Mouse (Mus musculus) forebrain, postnatal 0 days (tissue): ENCODE data around the gene Fbxo42. TPM values are rescaled to one million over a fixed set of nuclear protein-coding genes. Genes with fewer than 3 reads are reported as not detected.

Experiments used
- ATAC-seq: fragments of 200-750 bp; cut with Nextera tagmentation; 2 replicates; pipeline ENCODE4 v1.8.0; 2017; ENCODE audit warnings: mild to moderate bottlenecking, moderate library complexity
- DNase-seq: peaks from one replicate; pipeline ENCODE4 v3.0.0-alpha.2; 2015
- H3K27ac ChIP-seq: fragments of 300-500 bp; sonication (generic); 2 replicates; pipeline ENCODE4 v1.5.1; 2014; ENCODE audit warnings: low read depth, mild to moderate bottlenecking, antibody characterized with exemption, low read length, moderate library complexity, mixed read lengths
- H3K27me3 ChIP-seq: fragments of 300-500 bp; sonication (generic); 2 replicates; pipeline ENCODE4 v1.6.1; 2014; ENCODE audit warnings: mild to moderate bottlenecking, low read length, mixed read lengths; ENCODE audit not compliant: insufficient read depth
- H3K36me3 ChIP-seq: fragments of 300-500 bp; sonication (generic); 2 replicates; pipeline ENCODE4 v1.6.1; 2014; ENCODE audit warnings: mild to moderate bottlenecking, moderate library complexity; ENCODE audit not compliant: insufficient read depth
- H3K4me1 ChIP-seq: fragments of 300-500 bp; sonication (generic); 2 replicates; pipeline ENCODE4 v1.6.1; 2014; ENCODE audit warnings: antibody characterized with exemption; ENCODE audit not compliant: insufficient read depth
- H3K4me2 ChIP-seq: fragments of 300-500 bp; sonication (generic); 2 replicates; pipeline ENCODE4 v1.6.1; 2014; ENCODE audit warnings: low read depth, mild to moderate bottlenecking, moderate library complexity
- H3K4me3 ChIP-seq: fragments of 300-500 bp; sonication (generic); 2 replicates; pipeline ENCODE4 v1.5.1; 2014; ENCODE audit warnings: low read depth, low read length, mixed read lengths
- H3K9ac ChIP-seq: fragments of 300-500 bp; sonication (generic); 2 replicates; pipeline ENCODE4 v1.6.1; 2014; ENCODE audit warnings: mild to moderate bottlenecking
- H3K9me3 ChIP-seq: fragments of 300-500 bp; sonication (generic); 2 replicates; pipeline ENCODE4 v1.6.1; 2016; ENCODE audit warnings: low read length
- CTCF ChIP-seq: sonication (generic); IDR thresholded peaks from 2 replicates; pipeline ENCODE4 v1.5.1; 2016; ENCODE audit warnings: antibody characterized with exemption, control low read depth, low read depth
- WGBS: fragments of 180-500 bp; shearing (Covaris S2); extraction: QIAGEN DNeasy Blood & Tissue Kit; methylation state at CpG from one replicate; pipeline ENCODE4 v1.1.7; 2014; 5-methylcytosine and 5-hydroxymethylcytosine counted together
- polyA plus RNA-seq: library from polyadenylated mRNA; unstranded; fragments of >200 nt; fragmentation: Nextera tagmentation; extraction: Ambion mirVana; gene quantifications from 2 replicates; pipeline ENCODE4 v1.2.1, GENCODE M21; 2015
- total RNA-seq: library from RNA; depleted of rRNA; stranded (reverse); fragments of >200 nt; gene quantifications from 2 replicates; pipeline ENCODE4 v1.2.3, GENCODE M21; 2014

Gene Fbxo42
- total and polyA plus RNA-seq, 2 experiments from 2014 or later: 13.1 to 18.0 TPM

GRCm38 (mm10) chr4:141202192-141202591 is 54.5 kb downstream of the Fbxo42 start:
- Histone ChIP-seq H3K9me3 (no peaks in the 10 kb centered on the region), H3K36me3 (peaks cover 47% of the 10 kb centered on the region), H3K4me2 (no peak overlapping the region), H3K27ac (no peak overlapping the region), H3K9ac (no peak overlapping the region), H3K4me1 (no peaks in the 10 kb centered on the region), H3K4me3 (no peak overlapping the region), H3K27me3 (no peaks in the 10 kb centered on the region)
- DNase-seq (no peak), ATAC-seq (no peak)
- TF ChIP-seq CTCF: no peak
- 92% methylated on average over 6 of the region's 6 CpGs for WGBS

DNA sequence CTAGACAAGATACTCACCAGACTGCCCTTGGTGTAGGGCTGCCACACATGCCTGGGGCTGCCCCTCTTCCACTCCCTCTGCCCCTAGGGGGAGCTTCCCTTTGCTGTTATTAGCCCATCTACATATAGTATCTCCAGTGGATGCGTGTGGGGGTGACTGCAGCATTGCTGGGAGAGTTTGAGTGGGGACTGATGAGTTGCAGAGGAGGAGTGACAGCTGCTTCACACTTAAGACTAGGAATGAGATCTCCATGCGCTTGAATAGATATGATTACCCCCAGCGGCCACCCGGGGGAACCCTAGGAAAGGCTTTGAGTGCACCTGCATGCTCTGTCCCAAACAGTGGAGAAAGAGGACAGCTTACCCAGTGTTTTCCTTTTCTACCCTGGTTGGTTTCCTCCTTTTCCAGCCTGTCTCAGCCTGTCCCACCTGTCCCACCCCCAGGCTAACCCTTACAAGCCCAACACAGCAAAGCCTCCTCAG is 56.9 kb downstream of the Fbxo42 start:
- no peak for DNase-seq
- H3K27ac ChIP-seq: no peak overlapping the region

GRCm38 (mm10) chr4:141207081-141207480 is 59.4 kb downstream of the Fbxo42 start:
- no peaks in the 10 kb centered on the region for H3K9me3 ChIP-seq
- 93% methylated on average over 5 of the region's 5 CpGs for WGBS
- H3K27ac ChIP-seq: no peak overlapping the region
- TF ChIP-seq CTCF: no peak
- H3K9ac ChIP-seq: no peak overlapping the region
- H3K36me3 ChIP-seq: 0 out of 2 replicates have a peak, but pooled peaks cover 10% of the 10 kb centered on the region
- no peak overlapping the region for H3K4me2 ChIP-seq
- DNase-seq (no peak), ATAC-seq (no peak)
- H3K4me3 ChIP-seq: no peak overlapping the region
- H3K27me3 ChIP-seq: no peaks in the 10 kb centered on the region
- H3K4me1 ChIP-seq: no peaks in the 10 kb centered on the region

More for the DNA sequence above, 56.9 kb downstream of the Fbxo42 start:
- WGBS: 68% methylated on average over 4 of the region's 4 CpGs
- Histone ChIP-seq H3K4me3 (no peak overlapping the region), H3K4me1 (no peaks in the 10 kb centered on the region), H3K27me3 (no peaks in the 10 kb centered on the region), H3K9ac (no peak overlapping the region), H3K4me2 (no peak overlapping the region), H3K9me3 (no peaks in the 10 kb centered on the region), H3K36me3 (peaks cover 31% of the 10 kb centered on the region)
- peak; percentile 15 for TF ChIP-seq CTCF
- peak; percentile 25 for ATAC-seq

- H3K27me3 ChIP-seq: no peaks in the 10 kb centered on the region
- WGBS: 75% methylated on average over 14 of the region's 14 CpGs
- peak overlapping the region; percentile 52 for H3K27ac ChIP-seq
- H3K9ac ChIP-seq: 0 out of 2 replicates have a peak overlapping the region, but pooled peaks have one; percentile 39
- no peaks in the 10 kb centered on the region for H3K9me3 ChIP-seq
- DNase-seq (no peak), ATAC-seq (peak; percentile 30)
- TF ChIP-seq CTCF: no peak
- H3K4me2 ChIP-seq: peak overlapping the region; percentile 42
- peak overlapping the region; percentile 22 for H3K4me3 ChIP-seq
- H3K36me3 ChIP-seq: no peaks in the 10 kb centered on the region
- peaks cover 3% of the 10 kb centered on the region; the same call in 1 of the 2 replicates for H3K4me1 ChIP-seq
Measured at GRCm38 (mm10) chr4:141210524-141211219, 63.0 kb downstream of the Fbxo42 start.

DNA sequence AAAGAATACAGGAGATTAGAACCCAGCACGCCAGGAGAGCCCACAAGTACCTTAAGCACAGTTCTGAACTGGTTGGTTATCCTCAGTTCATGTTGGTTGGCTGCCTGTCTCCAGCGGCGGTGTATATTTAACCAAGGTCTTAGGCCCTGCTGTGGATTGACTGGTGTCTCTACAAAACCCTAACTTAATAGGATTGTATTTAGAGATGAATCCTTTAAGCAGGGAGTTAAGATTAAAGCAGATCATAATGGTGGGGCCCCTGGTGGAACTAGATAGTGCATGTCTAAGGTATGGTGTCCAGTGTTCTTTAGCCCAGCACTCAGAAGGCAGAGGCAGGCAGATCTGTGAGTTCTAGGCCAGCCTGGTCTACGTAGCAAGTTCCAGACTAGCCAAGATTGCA is 63.9 kb downstream of the Fbxo42 start:
- Histone ChIP-seq H3K4me3 (no peak overlapping the region), H3K27ac (no peak overlapping the region), H3K27me3 (no peaks in the 10 kb centered on the region), H3K4me2 (no peak overlapping the region), H3K9ac (no peak overlapping the region), H3K9me3 (no peaks in the 10 kb centered on the region), H3K36me3 (no peaks in the 10 kb centered on the region), H3K4me1 (peaks cover 3% of the 10 kb centered on the region; the same call in 1 of the 2 replicates)
- TF ChIP-seq CTCF: no peak
- no peak for ATAC-seq
- WGBS: 93% methylated on average over 4 of the region's 4 CpGs
- no peak for DNase-seq

DNA sequence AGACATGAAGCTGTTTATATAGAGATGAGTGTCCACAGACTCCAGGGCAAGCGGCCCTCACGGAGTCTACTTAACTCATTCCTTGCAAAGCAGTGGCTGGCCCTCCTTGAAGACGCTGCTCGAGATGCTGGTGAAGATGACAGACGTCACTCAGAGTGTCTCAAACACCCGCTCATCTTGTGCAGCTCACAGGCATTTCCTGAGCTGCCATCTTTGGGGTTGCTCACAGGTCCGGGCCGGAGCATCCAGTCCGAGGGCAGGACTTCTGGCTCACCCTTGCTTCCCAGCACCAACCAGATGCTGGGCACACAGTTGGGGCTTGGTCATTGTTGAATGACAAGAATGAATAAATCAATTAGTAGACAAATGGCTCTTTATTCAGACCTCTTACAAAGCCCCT is 65.2 kb downstream of the Fbxo42 start:
- WGBS: 69% methylated on average over 9 of the region's 9 CpGs
- no peak overlapping the region for H3K4me3 ChIP-seq
- H3K27me3 ChIP-seq: no peaks in the 10 kb centered on the region
- H3K4me1 ChIP-seq: peaks cover 3% of the 10 kb centered on the region; the same call in 1 of the 2 replicates
- H3K4me2 ChIP-seq: no peak overlapping the region; the same call in 1 of the 2 replicates
- no peaks in the 10 kb centered on the region for H3K36me3 ChIP-seq
- ATAC-seq (no peak), DNase-seq (no peak)
- H3K9ac ChIP-seq: no peak overlapping the region
- TF ChIP-seq CTCF: no peak
- no peaks in the 10 kb centered on the region for H3K9me3 ChIP-seq
- 0 out of 2 replicates have a peak overlapping the region, but pooled peaks have one; percentile 70 for H3K27ac ChIP-seq

- DNase-seq (no peak), ATAC-seq (no peak)
- peaks cover 3% of the 10 kb centered on the region; the same call in 1 of the 2 replicates for H3K4me1 ChIP-seq
- no peaks in the 10 kb centered on the region for H3K36me3 ChIP-seq
- no peaks in the 10 kb centered on the region for H3K27me3 ChIP-seq
- peak overlapping the region; percentile 57; the same call in 1 of the 2 replicates for H3K9ac ChIP-seq
- H3K27ac ChIP-seq: peak overlapping the region; percentile 70
- peak overlapping the region; percentile 57 for H3K4me3 ChIP-seq
- TF ChIP-seq CTCF: no peak
- no peaks in the 10 kb centered on the region for H3K9me3 ChIP-seq
- peak overlapping the region; percentile 81 for H3K4me2 ChIP-seq
- 29% methylated on average over 2 of the region's 2 CpGs for WGBS
Measured at GRCm38 (mm10) chr4:141213342-141213741, 65.6 kb downstream of the Fbxo42 start.
